Mouse (Mus musculus) cerebellum, postnatal 10 days (tissue): ENCODE data around the gene Plekha6.
"Not testable (repeated sequence)": the region's sequence is repeated elsewhere in the genome, so short reads cannot be mapped to it uniquely, and the experiment has no call there.

ENCODE experiments used
- DNase-seq, 2 experiments: peaks; one replicate each; pipeline ENCODE4 v3.0.0; 2021; ENCODE audit warnings: mixed read lengths in 2 of 2

Plekha6 gene

DNA sequence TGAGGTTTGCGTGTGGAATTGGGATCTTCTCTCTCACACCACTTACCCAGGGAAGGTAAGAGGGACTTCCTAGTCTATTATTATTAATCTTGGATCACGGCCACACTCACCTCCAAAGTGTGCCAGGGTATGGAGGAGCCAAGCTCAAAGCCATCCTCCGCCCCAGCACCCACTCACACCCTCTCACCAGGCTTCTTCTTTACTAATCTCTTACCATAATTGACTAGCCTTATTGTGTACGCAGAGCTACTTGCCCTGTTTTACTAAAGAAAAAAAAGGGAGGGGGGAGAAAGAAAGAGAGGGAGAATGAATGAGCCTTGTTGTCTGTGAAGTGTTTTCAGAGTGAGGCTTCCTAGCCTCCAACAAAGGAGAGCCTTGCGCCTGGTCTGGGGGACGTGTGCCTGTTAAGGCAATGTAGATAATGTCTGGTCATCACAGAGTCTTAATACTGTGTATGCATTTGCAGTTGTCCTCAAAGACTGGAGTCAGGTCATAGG is 164.3 kb downstream of the Plekha6 start:
- DNase-seq: no peak

DNA sequence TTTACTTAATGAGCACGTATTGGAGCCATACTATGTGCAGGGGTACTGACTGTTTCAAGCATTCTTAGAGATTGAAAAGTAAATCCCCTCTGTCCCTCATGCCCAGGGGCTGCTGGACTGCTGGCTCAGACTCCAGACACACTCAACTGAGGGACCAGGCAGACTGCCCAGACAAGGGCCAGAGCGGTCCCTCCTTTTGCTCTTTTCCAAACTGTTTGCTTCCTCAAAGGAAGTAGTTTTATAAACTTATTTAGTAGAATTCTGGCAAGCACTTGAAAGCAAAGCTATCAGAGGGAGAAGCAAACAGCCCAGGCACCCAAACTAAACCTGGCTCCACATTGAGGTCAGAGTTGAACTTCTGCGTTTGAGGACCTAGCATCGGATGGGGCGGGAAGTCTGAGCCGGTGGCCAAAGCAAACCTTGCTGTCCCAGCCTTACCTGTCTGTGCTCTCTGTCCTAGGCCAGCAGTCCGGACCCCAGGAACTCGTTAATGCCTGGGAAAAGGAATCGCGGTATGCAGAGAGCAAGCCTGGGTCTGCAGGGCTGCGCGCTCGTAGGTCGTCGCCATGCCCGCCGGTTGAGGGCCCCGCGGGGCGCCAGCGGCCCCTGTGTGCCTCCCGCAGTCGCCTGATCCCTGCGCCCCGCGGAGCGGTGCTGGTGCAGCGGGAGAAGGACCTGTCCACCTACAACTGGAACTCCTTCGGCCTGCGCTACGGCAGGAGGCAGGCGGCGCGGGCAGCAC is 165.1 kb downstream of the Plekha6 start:
- DNase-seq: peak in 1 of 2 experiments; percentile 63

DNA sequence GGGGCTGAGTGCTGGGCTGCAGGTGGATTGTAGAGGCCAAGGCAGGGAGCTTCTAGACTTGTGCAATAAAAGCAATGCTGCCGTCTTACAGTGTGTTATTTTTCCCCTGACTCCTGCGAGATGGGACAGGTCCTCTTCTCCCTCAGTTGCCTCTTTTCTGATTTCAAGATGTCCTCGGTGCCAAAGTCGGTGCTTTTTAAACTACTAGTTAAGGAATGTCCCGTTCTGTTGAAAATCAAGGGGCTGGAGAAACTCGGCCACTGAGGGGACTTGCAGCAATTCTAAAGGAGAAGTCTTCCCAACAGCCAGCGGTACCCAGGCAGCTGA is 165.6 kb downstream of the Plekha6 start:
- no peak for DNase-seq

DNA sequence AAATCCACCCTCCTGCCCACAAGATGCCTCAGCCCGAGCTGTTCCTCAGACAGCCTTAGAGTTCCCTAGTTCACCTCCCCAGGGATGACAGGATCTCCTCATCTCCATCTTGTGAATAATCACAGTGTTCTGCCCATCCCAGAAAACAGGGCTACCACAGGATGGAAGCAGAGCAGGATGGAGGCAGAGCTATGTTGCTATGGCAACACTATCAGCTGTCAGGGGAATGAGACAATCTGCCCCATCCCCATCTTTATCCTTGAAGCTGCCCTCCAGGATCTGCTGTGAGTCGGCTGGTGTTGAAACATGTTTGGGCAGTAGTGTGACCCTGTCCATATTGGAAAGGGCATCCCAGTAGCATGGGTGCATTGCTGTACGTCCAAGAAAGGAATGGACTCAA is 167.1 kb downstream of the Plekha6 start:
- peak; percentile 47 to 56 for DNase-seq

DNA sequence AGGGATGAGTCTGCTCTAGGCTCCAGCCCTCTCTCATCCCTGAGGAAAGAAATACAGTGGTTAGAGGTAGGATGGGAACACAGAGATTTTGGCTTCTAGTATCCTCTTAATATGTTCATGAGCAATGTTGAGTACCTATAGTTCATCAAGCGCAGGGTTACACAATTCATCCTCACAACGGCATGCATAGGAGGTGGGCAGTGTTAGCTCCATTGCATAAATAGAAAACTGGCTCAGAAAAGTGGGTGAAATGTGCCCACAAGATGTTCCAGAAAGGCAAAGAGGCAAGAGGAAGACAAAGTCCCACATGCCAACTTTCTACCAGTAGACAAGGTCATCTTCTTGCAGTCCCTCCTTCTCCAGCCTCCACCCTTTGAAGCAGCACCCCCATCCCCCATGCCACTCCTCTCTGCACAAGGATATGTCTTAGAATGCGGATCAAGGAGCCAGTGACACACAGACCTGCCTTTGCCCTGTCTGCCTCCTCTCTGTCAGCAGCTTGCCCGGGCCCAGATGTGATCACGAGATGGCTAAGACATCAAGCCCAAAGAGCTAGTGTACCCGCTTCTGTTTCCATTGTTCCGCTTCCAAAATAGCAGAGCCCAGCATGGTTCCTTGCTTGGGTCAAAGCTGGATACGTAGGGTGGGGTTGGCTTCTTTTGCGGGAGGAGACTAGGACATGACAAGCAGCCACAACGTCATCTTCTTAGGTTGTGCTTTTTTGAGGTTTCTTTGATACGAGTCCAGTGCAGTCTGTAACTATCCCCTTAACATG is 168.8 kb downstream of the Plekha6 start:
- no peak for DNase-seq

DNA sequence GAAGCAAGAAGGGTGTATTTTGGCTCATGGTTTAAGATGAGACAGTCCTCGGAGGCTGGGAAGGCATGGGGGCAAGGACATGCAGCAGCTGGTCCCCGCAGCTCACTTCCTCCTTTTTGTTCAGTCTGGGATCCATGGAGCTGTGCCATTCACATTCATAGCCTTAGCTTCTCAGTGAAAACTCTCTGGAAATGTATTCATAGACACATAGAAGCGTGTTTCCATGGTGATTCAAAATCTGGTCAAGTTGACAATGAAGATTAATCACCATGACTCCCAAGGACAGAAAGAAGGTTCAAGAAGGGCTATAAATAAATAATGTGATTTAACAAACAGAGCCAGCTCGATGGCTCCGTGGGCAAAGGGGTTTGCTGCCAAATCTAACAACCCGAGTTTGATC is 169.9 kb downstream of the Plekha6 start:
- no peak for DNase-seq

DNA sequence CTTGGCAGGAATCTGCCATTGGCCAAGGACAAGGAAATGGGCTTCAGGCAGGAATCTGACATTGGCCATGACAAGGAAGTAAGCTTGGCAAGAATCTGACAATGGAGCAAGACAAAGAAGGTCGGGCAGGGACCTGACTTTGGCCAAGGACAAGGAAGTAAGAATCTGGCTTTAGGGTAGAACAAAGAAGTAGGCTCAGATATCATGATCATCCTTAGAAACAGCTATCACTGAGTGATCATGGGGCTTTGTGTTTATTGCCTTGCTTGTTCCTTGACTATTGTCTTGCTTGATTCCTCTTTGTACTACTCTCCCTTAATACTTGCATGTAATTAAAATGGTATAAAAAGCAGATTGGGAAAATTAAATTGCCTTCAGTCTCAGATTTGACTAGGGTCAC is 176.4 kb downstream of the Plekha6 start:
- not testable (repeated sequence) for DNase-seq

DNA sequence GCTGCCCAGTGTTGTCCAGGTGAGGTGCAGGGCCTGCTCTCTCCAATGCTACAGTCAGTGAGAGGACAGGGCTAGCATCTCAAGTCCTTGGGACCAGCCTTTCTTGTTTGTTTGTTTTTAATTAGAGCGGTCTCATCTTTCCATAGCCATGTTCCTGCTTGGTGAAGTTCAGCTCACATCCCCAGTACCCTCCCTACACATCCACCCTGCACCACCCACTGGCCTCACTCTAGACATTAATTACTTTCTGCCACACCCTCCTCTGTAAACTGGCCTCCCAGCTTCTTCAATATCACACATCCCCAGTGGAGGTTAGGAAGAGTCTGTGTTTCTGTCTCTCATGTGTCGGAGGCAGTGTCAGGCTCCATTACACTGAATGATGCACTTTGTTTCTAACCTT is 180.3 kb downstream of the Plekha6 start:
- DNase-seq: no peak

DNA sequence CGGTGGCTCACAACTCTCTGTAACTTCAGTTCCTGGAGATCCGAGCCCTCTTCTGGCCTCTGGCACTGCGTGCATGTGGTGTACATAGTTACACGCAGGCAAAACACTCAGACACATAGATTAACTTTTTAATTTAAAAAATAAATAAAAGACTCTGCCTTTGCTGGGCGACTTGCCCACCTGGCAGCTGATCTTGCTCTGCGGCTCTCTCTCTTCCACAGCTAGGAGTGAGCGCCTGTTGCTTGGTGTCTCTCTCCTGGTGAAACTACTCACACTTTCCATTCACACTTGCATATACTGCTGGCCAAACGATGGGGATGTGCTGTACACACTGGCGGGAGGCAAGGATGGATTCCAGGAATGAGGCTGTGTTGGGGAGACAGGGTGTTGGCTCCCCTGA is 182.5 kb downstream of the Plekha6 start:
- no peak for DNase-seq

DNA sequence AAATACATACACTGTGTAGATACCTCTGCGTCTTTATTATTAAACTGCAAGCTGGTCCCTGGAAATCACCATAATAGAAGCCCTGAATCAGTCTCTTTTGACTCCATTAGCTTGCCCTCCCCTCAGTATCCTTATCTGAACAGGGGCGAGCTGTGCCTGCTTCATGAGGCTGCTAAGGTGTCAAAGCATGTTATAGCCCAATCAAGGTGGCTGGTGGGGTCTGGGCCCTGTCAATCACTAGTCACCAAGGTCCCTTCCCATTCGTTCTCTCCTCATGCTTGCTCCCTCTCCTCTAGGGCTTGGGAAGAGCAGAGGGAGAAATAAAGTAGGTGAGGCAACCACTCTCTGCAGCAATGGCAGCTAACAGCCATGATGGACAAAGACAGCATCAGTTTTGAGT is 183.2 kb downstream of the Plekha6 start:
- no peak for DNase-seq

DNA sequence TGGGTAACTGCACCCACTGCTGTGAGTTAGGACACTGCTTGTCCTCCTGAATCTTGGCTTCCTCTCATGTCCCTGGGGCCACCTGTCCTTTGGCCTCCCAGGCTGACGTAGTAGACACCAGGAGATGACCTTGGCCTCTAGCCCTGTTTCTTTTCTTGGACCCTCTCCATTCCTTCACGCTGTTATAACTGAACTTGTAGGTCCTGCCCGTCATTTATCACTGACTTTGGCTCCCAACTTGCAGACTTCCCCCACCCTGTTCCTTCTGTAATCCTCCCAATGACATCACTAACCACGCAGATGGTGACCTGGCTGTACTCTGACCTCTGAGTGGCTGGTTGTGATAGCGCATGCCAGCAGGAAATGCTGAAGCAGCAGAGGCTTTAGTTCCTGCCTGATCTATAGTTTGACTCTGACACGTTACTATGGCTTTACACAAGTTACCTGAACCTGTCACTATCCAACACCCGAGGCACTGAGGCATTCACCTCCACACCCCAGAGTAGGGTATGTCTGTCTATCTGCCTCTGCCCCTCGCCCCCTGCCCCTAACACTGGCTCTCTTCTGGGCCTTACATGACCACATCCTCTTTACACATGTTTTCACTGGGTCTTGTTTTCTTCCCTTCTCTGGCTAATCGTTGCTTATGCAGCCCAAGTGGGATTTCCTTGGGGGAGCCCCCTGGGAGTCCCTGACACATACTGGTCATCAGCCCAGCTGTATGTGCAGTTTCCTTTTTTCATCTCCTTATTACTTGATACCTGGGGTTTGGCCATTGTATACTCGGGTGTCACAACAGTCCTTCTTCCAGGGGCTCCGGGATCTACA is 183.9 kb downstream of the Plekha6 start:
- no peak for DNase-seq

DNA sequence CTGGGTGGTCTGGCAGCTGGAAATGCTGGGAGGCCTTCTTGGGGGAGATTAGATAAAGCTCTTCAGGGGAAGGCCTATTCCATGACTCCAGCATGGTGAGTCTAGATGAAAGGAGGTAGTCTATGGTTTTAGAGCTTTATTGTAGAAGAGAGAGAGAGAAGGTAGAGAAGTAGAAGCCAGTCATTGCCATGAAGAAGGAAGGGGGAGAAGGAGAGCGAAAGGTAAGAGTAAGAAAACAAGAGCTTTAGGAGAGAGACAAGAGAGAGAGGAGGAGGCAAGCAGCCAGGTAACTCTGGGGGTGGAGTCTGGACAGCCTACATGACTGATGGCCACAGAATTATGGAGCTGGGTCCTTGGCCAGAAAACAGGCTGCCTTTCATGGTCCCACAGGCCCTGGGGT is 186.2 kb downstream of the Plekha6 start, which contains the start of gene Ren1:
TSS of gene Ren1 (plus strand) at position 301 of the 400 bp plus-strand sequence.
- no peak for DNase-seq

DNA sequence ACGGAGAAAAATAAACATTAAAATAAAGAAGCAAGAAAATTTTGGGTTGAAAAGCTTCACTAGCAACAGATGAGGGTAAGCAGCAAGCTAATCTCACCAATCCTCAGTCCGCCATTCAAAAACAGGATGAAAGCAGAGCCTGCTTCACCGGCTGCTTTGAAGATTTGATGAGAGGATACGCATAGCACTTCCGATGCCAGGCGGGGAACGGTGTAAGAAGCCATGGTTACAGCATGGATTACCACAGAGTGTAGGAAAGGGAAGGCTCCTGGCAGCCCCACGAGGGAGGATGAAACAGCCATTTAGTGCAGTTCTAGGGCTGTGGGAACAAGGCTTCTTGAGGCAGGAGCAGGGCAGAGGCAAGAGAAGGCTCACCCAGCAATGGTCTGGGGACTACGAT is 187.8 kb downstream of the Plekha6 start:
- no peak for DNase-seq
